Mouse (Mus musculus) layer of hippocampus, adult 11-12 months (tissue): ENCODE measurements around the gene Agap1.

Experiments
- DNase-seq: peaks from one replicate; pipeline ENCODE4 v3.0.0; 2022; ENCODE audit warnings: low spot score

Gene Agap1

DNA sequence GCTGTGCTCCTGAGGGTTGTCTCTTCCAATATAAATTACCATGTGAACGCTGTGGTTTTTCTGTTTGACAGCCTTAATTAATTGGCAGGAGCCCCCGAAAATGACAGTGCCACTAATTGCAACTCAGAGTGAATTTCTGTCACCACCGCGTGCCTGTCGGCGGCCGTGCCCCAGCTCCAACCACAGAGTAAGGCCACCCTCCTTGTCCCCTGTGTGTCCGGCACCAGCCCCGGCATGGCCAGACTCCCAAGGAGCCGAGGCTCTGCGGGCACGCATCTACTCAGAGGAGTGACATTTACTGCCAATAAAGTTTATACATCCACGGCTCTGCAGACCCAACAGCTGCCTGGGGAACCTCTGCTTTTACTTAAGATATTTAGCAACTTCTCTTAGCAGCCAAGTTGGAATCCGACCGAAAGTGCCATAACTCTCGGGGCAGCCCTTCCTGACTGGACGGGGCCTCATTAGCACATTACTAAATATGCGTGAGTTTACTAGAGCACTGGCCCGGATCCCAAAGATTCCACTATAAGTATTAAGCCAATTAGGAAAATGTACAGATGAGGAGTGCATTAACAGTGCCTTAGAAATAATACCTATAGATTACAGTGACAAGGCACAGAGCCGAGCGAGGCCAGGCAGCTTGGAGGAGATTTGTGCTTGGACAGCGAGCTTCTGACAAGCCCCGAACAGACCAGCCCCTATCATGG is 394.7 kb downstream of the Agap1 start:
- DNase-seq, result peak; percentile 16

DNA sequence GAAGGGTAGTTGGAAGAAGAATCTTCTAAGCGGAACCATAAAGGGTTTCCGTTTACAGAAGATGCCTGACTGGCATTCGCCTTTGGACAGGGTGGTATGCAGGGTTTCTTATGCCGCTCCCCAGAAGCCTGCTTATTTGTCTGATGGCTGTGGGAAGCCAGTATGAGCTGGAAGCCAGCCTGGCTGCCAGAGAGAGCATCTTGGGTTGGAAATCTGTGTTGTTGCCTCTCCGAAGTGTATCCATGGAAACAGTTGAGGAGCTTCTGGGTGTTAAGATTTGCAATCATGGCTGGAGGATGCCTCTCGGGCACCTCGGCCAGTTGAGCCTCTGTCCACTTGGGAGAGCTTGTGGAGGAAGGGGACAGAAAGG is 395.2 kb downstream of the Agap1 start:
- peak; percentile 59 for DNase-seq

DNA sequence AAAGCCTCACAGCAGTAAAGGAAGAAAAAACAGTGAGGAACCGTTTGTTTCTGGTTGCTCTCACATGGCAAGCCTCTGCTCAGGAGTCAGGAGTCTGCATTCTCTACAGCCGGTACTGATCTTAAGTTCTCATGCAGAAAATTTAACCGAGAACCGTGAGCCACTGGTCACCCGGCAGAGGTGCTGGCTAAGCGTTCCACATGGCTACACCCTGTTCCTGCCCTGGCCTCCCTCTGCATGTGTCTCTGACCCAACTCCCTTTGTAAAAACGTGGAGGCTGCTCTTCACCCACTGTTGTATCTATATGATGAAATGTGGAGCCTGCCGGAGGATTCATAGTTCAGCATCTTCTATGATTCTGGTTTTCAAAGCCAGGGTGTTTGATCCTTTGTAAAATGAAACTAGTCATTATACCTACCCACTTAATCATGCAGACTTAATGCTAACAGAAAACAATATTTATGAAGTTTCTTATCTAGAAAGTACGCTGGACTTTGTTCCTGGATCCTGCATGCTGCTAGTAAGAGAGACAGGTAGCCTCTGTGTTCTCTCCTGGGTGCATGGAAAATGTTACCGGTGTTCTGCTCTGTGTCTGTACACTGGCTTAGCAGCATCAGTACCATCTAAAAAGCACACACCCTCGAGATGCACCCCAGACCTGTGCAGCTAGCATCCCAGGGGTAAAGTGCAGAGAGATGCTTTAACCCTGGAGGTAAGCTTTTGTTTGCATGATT is 396.2 kb downstream of the Agap1 start:
- DNase-seq, result no peak

DNA sequence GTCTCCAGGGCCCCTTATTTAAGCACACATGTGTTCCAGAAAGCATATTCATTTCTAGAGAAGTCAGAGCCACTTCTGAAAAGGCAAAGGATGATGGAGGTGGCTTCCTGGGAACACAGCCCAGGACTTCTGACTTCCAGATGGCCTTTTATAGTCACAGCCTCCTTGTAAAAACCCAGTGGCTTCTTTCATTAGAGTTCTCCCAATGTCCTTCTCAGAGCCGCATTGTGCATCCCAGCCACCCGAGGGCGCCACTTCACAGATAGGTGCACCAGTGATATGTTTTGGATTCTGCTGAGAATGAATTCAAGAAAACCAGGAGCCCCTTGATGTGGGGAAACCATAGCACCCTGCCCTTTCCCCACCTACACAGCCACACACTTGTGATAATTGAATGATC is 404.6 kb downstream of the Agap1 start:
- DNase-seq, result peak; percentile 54

DNA sequence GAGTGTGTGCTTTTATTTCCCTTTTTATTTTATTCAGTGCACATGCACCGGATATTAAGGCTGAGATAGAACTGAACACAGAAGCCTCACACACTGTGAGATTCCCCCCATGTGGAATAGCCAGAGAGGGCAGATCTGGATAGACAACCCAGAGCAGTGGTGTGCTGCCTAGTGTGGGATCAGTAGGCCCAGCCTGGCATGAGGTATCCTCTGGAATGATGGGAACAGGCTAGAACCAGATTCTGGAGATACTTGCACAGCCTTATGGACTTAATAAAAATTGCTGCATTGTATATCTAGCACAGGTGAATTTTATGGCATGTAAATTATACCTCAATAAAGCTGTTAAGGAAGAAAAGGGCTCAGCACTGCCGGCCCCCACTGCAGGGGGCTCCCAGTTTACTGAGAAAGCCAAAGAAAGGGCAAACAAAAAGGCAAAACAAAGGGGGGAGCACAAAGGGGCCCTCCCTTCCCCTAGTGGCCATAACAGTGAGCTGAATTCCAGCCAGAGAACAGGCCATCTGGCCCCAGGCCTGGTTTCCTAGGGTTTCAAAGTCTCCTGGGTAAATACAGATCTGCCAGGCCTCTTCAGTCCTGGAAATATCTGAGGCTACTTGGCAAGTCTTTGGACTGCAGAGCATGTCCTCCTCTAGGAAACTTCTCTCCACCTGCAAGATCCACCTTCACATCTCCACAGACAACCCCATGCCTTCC is 405.6 kb downstream of the Agap1 start:
- no peak for DNase-seq

DNA sequence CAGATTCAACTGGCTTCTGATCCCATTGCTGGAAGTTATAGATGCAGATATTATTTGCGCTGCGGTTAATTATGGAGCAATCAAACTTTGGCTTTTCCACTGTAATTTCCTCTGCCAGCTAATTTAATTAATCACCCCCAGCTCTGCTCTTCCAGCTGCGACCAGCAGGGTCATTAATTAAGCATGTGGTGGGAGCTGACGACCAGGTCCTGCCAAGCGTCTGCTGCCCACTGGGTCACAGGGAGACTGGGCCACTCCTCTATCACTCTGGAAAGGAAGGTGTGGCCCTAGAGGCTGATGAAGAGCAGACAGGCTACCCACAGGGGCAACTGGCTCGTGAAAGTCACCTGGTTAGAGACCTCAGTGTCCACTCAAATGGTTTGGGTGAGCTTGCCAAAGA is 411.2 kb downstream of the Agap1 start:
- no peak for DNase-seq

DNA sequence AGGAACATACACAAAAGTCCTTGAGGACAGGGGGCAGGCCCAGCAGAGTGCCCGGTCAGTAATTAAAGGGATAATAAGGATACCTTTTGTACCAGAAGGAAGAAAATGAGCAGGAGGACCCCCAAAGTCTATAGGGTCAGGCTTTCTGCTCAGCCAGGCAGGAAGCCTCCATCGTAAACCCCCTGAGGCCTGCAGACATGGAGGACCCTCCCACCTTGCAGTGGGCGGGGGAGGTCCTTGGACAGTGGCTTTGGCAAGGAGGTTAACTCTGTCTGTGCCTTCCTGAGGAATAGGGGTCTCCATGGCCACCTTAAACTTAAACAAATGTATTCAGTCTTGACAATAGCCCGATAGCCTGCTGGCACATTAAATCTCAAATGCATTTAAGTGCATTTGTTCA is 413.2 kb downstream of the Agap1 start:
- no peak for DNase-seq

DNA sequence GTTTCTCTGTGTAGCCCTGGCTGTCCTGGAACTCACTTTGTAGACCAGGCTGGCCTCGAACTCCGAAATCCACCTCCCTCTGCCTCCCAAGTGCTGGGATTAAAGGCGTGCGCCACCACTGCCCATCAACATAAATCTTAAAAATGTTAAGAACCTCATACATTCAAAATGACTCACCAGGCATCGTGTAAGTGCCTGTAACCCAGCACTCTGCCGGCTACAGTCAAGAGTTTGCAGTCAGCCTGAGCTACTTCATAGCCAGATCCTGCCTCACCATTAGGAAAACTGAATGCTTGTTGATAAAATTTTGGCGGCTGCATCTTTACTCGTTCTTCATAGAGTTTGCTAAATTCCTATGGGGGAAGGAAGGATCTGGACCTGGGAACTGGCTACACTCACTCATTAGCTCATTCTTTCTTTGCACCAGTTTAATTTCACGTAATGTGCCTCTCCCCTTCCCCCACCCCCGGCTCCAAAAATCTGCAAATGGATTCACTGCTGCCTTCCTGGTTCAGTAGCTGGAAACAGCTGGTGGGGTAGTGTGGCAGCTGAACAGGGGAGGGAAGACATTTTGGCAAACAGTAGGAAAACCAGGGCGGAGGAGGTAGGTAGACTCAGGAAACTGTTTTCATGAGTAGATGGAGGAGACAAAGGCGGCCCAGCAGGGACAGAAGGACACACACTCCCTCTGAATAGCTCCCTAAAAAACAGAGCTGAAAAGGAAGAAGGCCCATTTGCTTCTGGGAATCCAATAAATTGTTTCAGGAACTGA is 415.7 kb downstream of the Agap1 start:
- DNase-seq, result peak; percentile 24

DNA sequence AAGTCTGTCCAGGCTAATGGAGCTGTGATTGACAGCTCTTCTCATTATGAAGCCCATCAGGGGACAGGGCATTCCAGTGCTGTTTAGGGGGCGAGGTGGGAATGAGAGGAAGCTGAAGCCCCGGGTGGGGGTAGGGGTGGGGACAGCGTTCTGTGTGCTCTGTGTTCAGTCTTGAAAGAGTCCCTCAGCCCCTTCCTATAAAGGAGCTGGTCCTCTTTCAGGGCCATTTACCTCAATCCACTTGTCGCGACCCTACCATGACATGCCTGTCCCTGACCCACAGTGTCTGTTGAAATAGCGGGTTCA is 416.3 kb downstream of the Agap1 start:
- no peak for DNase-seq

DNA sequence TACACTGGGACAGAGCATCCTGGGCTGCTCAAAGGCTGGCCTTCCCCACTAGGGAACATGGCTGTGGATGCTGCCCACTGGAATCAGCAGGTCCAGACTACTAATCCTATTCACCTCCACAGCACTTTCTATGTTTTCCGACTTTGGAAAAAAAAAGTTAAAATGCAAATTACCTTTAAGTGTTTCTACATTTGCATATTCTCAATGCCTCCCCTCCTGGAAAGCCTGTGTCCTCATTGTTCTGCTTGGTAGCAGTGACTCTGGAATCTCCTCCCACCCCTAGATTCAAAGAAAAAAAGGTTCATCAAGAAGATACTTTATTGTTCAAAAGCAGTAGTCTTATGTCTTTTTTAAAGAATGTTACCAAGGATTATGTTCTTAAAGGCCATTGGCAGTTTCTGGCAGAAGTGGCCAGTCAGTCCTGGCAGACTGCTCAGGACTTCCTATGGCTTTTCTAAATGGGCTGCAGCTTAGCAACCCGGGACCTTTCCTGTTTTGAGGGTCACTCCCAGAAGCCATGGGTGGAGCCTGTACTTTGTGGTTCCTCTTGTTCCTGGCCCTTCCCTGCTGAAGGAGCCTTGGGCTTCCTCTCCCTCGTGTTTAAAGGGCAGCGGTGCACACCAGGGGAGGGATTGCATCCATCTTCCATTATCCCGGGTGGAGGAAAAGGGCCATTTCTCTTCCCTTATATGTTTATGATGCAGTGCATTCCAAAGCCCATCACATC is 421.9 kb downstream of the Agap1 start:
- no peak for DNase-seq

DNA sequence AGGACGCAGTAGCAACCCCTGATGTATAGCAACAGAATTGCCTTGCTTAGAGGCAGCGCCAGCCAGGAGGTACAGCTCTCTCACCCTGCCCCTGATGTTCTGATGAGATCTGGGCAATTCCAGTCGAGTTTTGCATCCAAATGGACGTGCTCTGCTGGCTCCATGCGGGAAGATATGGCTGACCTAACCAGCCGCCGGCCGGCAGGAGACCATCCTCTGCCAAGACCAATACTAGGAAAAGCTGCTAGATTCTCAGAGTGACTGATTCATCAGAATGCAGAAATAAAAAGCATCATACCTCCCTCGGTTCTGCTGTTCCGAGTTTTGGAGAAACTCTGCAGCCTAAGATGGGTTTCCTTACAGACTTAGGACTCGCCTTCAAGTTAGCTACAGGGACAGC is 423.9 kb downstream of the Agap1 start:
- DNase-seq, result no peak

DNA sequence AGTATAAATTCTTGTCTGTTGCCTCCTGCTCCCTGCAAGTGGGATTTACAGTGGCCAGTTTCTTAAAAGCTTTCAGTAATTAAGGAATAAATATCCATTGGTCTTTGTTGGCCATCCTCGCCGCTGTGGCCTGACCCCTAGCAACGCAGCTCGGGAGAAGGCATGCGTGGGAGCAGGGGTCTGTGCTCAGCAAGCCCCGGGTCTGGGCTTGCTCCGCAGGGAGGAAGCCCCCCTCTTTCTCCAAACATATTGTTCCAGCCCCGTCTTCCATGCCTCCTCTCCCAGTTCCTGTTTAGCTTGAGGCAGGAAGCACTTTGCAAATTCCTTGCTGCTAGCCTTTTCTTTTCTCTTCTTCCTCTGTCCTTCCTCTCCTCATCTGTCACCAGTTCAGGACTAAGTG is 425.6 kb downstream of the Agap1 start:
- no peak for DNase-seq

DNA sequence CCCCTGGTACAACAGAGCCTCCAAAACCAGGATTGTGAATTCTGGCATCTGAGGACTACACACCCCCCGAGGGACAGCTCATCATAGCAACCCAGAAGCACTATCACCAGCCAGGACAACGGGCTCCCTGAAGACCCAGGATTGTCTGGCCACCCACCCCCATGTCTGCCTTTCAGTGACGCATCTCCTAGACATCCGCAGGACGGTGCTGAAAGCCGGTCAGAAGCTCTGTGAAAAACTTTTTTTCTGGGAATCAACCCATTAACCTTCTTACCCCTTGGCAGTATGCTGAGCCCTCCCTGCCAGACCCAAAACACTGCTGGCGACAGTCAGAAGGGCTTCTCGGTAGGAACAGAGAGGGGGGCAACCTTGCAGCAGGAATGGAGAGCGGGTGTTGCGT is 426.2 kb downstream of the Agap1 start:
- DNase-seq, result no peak

DNA sequence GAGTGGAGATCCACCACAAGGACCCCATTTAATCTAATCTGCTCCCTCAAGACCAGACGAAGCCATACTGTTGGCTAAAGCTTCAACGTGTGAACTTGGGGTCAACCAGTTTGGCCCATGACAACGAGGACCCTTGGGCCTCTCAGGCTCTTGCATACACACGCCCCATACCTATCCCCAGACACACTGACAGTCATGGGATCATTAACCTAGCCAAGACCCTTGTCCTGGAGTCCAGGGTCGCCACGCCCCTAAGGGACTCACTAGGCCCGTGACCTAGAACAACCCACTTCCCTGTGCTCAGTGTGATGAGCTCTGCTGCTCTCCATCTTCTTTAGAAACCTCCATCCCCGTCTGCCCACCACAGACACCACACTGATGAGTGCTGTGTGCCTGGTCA is 429.7 kb downstream of the Agap1 start:
- no peak for DNase-seq

DNA sequence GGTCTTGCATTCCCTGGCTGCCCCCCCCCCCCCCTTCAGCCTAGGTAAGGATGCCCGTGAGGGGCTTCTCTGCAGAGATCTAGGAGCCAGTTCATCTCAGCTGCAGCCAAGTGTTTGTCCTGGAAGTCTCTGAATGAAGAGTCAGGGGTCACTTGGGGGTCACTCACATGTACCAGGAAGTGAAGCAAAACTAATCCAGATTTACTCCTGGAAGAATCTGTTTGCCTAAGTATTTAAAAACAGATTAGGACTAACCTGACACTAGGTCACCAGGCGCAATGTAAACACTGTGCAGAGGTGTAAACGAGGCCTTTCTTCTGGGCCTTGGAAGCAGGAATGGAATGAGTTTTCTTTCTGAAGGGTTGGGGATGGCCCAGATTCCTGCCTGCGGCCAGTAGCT is 431.1 kb downstream of the Agap1 start:
- DNase-seq, result no peak

DNA sequence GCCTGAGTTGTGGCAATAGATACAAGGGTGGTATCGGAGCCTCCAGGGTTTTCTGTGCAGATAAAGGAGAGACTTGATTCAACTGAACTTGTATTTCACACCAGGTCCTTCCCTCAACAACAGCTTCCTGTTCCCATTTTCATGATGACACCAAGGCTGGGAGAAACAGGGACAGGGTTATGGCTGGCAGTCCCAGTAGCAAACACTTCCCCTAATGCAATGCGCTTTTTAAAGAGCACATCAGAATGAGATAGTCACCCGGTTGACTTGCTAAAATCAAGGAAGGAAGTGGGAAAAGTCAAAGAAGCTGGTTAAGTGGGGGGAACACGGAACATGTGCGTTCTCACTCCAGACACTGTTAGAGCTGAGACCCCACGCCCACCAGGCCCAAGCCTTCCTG is 436.8 kb downstream of the Agap1 start:
- no peak for DNase-seq

DNA sequence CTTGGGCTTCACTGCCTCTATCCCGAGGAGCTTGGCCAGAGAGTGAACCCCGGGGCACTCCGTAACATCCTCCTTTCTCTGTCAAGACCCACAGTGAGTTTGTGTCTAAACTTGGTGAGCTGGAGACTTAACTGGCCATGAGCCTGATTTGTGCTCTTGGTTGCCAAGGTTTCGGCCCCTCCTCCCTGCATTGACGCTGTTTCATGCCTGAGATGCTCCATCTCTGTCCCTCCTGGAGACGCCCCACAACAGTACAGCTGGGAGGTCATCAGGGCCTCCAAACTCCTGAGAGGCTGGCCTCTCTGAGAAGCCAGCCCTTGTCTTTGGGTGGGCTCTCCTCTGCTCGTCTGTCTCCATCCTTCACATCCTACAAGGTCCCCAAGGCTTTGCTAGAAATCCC is 437.7 kb downstream of the Agap1 start:
- no peak for DNase-seq

DNA sequence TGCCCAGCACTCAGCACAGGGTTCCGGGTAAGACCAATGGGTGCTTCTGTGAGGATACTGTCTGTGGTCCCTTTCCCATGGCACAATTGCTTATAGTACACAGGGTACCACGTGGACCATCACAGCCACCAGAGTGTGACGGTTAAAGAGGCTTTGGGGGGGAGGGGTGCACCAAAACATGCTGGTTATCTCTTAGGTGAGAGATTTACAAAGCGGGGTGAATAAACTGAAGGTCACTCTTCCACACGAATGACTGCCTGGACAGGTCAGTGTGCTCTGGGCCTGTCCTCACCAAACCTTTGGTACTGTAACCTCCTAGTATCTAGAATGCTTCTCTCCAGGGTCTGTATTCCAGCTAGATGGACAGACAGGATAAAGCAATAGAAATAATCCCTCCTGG is 441.2 kb downstream of the Agap1 start:
- DNase-seq, result no peak

DNA sequence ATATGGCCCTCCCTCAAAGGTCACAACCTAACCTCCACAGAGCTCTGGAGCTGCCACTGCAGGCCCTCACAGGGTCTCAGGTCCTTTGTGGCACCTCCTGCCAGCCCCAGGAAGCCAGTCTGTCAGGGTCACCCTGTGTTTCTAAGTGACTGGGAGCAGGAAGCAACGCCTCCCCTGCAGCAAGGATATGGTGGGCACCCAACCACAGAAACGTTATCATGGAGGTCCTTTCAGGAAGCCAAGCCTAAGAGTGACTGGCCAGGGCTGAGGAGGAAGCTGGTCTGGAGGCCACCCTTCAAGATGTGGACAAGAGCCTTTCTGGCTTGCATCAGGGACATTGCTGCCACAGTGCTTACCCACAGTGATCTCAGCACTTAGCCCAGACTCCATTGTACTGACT is 444.4 kb downstream of the Agap1 start:
- DNase-seq, result no peak

DNA sequence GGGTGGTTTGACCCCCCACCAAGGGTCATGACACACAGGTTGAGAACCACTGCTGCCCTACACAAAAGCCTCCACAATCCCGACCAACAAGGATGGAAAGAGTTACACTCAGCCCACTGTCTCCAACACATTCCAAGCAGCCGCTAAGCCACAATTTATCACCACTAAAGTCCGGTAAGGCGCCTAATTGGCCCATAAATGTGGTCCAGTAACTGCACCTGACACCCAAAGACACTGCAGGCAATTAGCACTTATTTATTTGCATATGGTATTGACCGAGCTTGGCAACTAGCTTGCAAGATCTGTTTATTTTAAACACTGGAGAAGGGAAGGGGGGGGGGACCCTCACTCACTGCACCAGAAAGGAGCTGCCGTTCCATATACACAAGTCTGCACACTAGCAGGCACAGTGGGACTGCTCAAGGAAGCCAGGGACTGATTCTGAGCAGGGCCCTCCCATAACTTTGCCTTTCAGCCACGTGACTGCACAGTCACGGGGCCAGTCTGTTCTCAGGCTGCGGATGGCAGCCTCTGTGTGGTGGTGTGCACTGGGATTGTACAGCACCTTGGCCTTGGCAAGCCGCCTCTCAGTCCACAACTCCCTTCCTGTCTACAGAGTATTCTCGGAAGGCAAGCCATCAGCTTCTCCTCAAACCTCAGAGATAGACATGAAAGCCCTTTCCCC is 445.3 kb downstream of the Agap1 start:
- DNase-seq, result no peak

DNA sequence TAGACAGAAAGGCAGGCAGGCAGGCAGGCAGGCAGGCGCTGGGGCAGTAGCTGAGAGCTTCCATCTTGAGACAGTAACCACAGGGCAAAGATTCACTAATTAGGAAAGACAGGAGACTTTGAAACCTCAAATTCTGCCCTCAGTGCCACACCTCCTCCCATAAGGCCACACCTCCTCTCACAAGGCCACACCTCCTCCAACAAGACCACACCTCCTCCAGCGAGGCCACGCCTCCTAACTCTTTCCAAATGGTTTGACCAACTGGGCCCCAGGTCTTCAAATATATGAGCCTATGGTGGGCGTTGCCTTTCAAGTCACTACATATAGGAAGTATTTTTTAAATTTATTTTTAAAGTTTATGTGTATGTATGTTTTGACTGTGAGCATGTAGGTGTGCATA is 446.8 kb downstream of the Agap1 start:
- no peak for DNase-seq

DNA sequence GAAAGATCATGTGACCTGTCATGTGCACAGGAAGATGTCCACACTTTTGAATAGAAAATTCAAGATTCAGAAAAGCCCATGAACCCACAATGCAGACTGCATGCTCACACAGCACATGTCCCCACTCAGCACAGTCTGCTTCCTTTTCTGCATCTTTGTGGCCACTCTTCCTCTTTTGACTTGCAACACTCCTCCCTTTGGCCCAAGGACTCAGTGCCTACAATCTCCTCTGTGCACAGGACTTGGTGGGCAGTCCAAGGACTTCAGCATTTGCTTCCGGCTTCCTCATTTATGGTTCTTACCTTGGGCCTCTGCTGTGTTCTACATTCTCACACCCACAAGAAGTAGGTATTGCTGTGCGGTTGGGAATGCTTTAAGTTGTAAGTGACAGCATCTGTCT is 447.6 kb downstream of the Agap1 start:
- DNase-seq, result no peak
